Mouse (Mus musculus): ENCODE data around the gene Det1.
A peak's percentile ranks its signal among the peaks of the same experiment; 100 is the strongest.

Gene Det1

DNA sequence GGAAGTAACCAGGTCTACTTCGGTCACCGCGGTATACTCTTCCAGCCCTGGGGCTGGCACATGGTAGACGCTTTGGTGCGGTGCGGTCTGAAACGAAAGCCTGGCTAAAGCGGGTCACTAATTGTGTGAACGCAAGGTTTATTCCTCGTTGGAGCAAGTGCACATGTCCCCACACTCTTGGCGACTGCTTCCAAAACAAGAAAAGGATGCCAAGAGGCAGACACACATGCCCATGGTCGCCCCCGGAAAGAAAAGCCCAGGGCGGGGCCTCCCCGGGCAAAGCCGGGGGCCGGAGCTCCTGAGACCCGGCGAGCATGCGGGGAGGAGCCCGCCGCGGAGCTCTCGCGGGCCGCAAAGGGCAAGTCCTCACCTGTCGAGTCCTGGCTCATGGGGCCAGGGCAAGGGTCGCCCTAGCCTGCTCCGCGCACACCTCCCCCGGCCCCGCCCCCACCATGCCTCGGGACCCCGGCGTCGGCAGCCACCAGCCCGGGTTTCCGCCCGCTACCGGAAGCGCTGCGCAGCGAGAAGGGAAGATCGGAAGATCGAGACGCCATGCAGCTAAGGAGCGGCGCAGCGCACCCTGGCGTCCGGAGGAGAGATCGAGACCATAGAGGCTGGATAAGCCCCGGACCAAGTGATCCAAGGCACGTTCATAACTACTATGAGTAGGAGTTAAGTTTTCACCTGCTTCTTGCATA lies at the start of gene Det1:
Gene Det1, minus strand, starts transcription at position 527 of the 698 bp plus-strand sequence.
- DNase-seq (ENCODE audit: low read depth, low spot score), result peak; percentile 92

DNA sequence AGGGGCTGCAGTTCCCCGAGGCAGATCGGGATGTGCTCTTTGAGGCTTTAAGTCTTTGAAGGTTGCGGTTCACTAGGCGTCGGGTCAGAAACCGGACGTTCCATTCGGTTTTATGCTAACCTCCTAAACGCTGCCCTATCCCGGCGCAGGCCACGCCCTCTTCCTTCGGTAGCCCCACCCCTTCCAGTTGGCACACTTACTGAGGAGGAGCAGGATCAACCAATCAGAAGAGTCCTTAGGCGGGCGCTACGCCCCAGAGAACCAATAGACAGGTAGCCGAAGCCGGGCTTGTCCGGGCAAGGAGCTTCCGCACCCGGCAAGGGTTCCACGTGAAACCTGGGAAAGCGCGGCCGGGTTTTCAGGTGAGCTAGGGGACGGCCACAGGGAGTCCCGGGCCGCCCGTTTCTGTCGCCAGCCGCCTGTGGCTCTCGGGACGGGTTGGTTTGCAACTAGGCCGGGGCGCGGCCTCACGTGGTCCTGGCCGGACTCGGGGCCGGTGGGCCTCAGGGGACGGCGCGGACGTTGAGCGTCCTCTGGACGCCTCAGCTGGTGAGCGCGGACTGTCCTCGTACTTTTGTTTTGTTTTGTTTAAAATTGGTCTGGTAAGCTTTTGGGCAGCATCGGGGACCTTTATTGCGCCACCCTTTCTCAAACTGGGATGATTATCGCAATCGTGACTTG lies 48.7 kb upstream of the Det1 start, which contains the start of gene Aen:
Gene Aen, plus strand, starts transcription at position 202 of the 681 bp plus-strand sequence.
- DNase-seq (ENCODE audit: low read depth, low spot score), result peak; percentile 99

DNA sequence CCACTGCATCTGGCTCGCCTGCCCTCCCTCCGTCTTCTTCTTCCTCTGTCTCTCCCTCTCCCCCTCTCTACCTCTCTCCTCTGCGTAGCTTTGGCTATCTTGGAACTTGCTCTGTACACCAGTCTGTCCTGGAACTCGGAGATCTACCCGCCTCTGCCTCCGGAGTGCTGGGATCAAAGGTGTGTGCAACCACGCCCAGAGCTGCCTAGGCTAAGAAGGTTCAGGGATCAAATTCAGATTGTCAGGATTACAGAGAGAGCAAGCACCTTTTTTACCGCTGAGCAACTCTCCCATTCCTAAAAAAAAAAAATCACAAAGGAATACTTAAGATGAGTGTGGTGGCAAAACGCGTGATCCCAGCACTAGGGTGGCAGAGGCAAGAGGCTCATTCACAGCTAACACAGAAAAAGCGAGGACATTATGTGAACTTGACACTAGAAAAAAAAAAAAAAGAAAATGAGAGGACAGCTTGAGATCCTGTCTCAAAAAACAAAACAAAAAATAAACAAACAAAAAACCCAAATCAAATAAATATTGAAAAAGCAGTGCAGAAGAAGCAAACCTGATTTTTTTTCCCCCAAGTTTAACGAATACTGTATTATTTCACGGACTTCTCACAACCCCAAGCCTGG lies 48.1 kb upstream of the Det1 start:
- no peak for DNase-seq (ENCODE audit: low read depth, low spot score)

DNA sequence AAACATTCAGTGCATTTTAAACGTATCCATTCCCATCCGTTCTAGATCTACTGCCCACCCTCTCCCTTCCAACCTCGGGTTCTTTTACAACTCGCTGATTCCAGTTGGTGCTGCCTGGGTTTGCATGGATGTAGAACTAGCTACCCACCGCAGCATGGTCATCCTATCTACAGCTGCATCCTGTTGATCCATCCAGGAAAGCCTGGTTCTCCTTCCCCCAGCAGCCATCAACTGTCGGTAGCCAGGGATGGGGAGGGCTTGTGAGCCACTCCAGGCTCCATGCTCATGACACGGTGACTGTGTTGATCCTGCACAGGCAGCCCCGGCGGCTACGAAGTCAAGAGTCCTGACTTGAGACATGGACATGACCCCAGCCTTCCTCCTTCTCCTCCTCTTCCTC lies 46.9 kb upstream of the Det1 start:
- no peak for DNase-seq (ENCODE audit: low read depth, low spot score)

DNA sequence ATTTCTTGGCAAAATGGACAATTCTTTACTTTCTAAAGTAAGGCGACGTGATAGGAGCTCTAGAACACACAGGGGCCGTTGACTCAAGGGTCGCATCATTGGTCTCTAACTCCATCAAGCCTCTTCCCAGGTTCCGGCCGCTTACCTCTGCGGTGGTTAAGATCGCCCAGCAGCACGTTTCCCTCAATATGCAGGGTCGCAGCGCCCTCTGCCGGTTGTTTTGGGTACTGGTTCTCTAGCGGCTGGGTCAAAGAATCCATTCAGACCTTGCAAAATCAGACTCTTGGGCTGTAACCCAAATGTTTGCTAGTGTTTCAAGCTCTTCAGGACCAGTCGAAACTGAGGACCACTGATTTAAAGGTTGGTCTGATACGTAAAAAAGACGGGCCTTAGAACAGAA lies 43.6 kb upstream of the Det1 start:
- peak; percentile 88 for DNase-seq (ENCODE audit: low read depth, low spot score)

DNA sequence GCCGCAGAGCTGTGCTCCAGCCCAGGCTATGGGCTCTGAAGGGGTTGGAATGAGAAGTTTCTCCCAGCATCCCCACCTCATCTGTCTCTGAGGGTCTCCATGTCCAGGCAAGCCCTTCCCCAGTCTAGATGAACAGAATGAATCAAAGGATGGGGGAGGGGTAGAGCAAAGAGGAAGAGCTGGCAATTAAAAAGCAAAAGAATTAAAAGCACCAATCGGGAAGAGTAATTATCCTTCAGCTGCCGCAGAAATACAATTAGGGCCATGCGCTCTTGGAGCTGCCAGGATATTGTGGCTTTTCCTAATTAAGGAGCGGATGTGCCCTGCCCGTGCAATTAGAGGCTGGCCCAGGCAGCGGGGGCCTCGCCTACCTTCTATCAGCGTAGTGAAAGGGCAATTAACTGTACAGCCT lies 40.4 kb upstream of the Det1 start:
- DNase-seq (ENCODE audit: low read depth, low spot score), result peak; percentile 40

DNA sequence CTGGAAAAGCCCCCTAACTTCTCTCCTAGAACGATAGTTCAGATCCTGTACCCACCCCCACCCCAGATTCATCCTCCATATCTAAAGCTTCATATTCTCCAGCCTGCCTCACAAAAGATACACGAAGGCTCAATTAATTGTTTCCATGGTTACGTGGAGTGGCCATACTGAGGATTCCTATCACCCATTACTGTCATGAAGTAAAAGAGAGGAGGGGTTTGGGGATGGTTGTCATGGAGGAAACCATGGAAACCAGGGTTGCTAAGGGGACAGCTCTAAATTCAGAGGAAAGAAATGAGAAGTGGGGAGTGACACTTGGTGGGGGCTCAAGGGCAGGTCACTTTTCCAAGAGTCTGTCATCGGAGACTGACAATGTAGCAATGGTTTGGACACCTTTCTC lies 39.4 kb upstream of the Det1 start:
- no peak for DNase-seq (ENCODE audit: low read depth, low spot score)

DNA sequence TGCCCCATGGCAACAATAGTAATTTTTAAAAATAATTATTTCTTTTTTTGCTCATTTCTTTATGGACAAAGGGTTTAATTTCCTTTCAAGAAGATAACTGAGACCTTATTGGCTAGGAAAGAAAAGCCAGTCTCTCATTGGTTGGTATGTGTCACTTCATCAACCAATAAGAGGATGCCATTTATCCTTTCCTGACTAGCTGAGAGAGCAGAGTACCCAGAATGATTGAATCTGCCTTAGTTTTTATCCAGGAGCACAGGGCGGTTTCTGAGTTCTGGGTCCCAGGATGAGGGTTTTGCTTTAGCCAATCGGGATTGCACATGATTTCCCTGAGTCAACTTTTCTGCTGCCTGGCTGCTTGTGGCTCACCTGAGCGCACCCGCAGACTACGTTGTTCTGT lies 38.3 kb upstream of the Det1 start:
- DNase-seq (ENCODE audit: low read depth, low spot score), result no peak

DNA sequence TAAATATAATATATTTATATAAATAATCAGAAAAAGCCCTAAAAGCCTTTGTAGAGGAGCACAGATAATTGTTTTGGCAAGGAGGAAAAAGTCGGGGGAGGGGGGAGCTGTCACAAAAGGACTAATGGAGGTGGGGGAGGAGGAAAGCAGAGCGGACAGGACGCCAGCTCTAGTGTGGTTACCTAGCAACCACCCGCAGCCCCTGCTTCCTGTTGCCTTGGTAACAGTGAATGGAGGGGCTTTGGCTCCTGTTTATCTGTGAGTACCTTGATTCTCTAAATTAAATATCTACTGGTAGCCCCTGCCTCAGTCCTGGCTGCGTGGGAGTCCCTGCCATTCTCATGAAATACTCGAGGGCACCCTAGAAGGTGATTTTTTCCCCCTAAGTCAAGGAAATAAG lies 37.1 kb upstream of the Det1 start:
- DNase-seq (ENCODE audit: low read depth, low spot score), result peak; percentile 46

DNA sequence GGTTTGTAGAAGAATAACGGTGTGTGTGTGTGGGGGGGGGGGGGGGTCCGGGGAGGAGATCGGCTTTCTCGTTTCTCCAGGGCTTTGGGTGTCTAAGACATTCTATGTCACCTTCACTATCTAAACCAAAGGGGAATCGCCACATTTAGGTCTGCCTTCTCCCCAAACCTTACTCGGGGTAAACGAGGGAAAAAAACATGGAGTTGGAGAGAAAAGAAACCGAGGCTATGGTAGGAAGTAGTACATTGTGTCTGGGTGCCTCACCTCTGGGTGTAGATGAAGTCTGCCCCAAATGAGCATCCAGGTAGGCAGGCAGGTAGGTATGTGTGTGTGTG lies 36.6 kb upstream of the Det1 start:
- no peak for DNase-seq (ENCODE audit: low read depth, low spot score)

DNA sequence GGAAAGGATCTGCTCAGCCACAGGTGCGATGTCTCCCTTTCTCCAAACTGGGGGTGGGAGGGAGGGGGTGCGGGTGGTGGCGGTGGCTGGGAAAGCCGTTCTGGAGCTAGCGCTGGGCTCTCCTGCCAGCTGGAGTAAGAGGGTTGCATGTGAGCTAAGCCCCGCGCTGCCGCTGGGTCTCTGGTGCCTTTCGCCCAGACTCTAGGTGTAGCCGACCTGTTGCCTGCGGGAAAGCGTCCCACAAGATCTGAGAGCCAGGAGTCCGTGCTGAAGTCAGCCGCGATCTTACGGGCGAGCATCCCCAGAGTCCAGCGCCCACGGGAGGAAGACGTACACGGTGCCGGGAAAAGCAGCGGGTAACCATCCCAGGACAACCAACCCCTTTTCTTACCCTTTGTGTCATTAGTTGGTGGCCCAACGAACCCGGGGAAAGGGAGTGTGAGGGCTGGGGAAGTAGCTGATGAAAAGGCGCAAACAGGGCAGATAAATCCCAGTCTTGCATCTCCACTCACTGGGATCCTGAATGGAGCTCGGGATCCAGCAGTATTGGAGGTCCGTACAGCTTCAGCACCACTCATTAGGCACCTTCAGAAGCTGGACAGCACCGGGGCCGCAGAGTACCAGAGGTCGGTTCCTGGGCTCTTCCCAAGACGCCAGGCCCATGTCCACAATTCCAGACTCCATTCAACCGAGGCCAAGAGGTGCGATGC lies 36.1 kb upstream of the Det1 start:
- DNase-seq (ENCODE audit: low read depth, low spot score), result peak; percentile 34

DNA sequence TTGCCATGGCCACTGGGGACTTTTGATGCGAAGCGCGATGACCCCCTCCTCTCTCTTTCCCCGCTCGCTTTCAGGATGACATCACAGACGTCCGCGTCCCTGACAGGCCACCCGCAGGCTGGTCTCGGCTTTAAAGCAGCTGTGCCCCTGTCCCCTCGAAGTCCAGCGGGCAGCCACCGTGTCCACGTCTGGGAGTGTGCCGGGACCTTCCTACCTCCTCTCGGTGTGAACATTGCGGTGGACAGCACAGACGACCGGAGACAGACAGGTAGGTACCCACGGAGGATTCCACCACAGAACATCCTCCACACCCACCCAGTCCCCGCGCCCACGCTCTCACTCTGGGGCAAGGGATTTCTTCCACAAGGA lies 35.4 kb upstream of the Det1 start:
- peak; percentile 55 for DNase-seq (ENCODE audit: low read depth, low spot score)

DNA sequence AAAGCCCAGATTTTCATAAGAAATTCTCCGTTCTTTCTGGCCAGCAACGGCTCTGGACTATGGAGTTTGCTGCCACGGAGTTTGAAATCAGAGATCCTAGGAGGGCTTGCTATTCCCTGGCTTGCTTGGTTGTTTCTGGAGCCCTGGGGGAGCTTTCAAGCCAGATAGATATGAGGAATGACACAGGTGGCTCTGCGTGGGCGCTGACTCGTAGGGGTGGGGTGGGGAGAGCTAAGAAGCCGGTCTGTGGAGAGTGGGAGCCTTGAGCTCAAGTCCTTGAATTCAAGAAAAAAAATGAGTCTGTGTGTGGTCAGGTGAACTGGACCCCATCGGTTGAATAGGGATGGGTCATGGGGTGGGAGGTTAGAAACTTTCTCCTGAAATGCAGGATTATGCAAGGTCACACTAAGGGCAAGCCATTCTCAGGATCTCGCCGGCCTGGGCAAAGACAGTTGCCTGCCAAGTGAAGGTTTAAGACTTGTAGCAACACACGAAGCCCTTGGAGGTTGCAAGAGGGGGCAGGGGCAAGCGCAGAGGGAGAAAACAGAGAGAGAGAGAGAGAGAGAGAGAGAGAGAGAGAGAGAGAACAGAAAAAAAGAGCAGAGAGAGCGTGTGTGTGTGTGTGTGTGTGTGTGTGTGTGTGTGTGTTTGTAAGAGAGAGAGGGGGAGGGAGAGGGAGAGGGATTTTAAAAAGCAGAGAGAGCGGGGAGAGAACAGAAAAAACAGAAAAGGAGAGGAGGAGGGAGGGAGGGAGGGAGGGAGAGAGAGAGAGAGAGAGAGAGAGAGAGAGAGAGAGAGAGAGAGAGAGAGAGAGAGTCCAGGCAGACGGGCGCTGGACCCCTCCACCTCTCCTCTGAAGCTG lies 34.8 kb upstream of the Det1 start:
- no peak for DNase-seq (ENCODE audit: low read depth, low spot score)

DNA sequence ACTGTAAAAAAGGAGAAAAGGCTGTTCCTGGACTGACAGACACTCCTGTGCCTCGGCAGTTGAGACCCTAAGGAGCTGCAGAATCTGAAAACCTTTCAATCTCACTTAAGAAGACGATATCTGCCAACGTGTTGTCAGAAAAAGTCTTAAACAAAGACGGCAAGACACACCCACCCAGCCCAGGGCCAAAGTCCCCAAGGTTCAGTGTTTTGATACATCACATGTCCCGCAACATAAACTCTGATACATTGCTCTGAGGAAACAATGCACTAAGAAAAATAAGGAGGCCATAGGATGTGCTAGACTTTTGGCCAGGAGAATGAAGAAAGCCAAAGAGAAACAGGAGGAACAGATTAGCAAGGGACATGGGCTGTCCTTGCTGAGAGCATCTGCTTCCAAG lies 25.8 kb upstream of the Det1 start:
- no peak for DNase-seq (ENCODE audit: low read depth, low spot score)

DNA sequence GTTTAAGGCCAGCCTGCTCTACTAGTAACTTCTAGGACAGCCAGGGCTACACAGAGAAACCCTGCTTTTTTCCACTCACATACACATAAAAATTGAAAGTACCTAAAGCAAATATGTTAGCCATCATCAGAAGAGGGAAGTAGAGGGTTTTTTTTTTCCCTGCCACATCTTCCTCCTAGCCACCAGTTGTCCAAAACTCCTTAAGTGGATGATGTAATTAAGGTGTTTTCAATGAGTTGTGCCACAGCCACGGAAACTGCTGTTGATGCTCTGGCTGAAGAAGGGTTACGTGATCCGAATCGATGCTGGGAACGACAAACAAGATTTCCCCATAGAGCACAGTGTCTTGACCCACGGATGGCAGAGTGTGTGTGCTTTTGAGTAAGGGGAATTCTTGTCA lies 25.3 kb upstream of the Det1 start:
- DNase-seq (ENCODE audit: low read depth, low spot score), result no peak

DNA sequence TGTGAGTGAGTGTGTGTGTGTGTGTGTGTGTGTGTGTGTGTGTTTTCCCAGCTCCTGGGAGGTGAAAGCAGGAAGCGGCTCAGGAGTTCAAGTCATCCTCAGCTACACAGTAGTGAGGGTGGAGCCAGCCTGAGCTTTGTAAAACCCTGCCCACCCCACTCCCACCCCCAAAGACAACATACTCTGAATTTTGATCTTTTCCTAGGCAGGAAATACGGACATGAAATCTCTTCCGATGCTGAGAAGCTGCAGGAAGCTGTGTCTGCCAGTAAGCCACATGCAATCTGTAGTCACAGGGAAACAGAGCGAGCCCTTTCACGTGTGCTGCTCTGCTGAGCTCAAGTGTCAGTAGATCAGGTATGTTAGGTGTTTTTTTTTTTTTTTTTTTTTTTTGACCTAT lies 21.7 kb upstream of the Det1 start:
- no peak for DNase-seq (ENCODE audit: low read depth, low spot score)

DNA sequence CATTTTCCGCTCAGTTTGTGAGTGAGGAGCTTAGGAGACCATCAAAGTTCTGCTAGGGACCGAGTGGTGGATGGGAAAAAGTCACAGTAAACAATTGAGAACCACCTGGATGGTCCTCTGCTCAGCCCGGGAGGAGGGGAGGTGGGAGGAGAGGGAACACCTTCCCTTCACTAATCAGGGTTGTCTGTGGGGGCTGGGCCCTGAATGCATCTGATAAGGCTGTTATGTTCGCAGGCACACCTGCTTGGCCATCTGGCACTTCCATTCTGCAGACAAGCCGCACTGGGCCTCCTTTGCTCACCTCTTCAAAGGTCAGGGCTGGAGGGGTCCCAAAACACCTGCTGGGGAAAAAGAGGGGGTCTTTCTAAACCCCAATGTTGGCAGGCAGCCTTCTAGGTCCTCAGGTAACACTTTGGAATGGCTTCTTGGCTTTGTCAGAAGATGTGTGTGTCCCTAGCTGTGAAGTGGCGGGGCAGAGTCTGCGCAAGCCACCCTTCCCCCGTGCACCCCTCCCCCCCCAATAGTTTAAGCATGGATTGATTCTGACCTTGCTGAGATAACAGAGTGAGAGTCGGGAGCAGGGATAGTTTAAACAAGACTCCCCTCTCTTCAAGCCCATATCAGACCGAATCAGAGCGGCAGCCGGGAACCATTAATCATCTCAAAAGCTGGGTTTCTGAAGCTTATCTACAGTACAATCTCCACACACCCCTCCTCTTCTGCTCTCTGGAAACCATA lies 18.3 kb upstream of the Det1 start:
- no peak for DNase-seq (ENCODE audit: low read depth, low spot score)

DNA sequence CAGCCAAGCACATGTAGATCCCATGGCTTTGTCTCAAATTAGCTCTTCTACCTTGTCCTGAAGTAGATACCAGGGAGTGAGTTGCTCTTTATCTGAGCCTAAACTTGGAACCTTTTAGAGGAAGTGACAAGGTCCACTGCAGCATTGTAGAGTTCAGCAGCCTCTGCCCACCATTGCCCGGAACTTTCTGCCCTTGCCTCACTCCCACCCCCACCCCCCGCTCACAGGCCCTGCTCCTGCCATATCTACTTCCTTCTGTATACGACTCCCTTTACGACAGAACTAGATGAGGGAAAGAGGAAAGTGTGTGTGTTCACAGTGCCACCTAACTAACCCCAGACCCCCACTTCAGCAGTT lies 17.4 kb upstream of the Det1 start:
- no peak for DNase-seq (ENCODE audit: low read depth, low spot score)

DNA sequence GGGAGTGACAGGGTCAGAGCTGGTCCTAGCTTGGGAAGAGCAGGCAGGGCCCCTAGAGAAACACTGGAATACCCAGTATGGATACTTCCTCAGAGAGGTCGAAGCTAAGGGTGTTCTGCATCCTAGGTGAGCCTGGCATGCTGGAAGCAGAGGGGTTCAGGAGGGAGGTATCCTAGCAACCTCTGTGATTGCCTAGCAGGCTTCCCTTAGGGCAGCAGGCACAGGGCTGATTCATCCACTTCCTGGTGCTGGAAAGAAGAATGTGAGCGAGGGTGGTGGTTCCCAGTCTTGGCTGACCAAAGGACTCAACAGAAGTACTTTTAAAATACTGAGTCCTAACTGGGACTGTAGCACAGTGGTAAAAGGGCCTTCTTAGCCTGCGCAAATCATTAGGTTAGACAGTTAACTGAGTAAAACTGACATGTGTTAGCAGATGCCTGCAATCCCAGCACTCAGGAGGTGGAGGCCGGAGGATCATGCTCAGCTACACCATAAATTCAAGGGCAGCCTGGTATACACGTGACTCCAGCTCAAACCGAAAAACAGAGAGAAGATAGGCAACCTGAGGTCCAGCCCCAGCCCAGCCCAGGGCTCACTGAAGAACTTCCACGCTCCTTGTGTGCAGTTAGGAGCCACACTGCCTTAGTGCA lies 16.9 kb upstream of the Det1 start:
- no peak for DNase-seq (ENCODE audit: low read depth, low spot score)

DNA sequence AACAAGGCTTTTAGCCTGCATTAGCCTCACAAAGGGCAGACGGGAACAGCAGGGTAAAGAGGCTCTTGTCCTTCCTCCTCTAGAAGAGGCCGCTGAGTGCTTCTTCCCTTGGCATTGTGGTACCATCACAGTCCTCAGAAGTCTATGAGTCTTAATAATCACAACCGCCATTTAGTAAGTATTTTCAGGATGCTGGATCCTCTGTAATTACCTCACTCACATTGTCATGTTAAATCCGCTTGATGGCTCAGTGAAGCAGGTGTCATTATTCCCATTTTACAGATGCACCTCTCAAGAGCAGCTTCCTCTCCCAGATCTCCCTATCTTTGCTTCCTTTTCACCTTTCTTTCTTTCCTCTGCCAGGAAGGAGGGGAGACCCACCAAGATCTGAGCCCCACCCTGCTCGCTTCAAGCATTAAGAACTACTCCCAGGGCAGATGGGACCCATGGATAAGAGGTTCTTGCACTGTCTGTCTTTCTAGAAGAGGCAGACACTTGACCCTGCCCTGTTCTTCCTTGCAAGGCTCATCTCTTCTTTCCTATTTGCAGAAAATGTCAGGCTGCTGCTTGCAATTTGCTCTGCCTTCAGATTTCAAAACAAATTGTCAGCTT lies 8.1 kb upstream of the Det1 start:
- DNase-seq (ENCODE audit: low read depth, low spot score), result no peak
